Mouse (Mus musculus) heart, adult 18-20 months (tissue): ENCODE measurements around the gene Higd2a. TPM values are rescaled to one million over a fixed set of nuclear protein-coding genes. Genes with fewer than 3 reads are reported as not detected.
A peak's percentile ranks its signal among the peaks of the same experiment; 100 is the strongest.

Experiments used
- DNase-seq, 2 experiments: peaks; one replicate each; pipeline ENCODE4 v3.0.0; 2021 to 2022; ENCODE audit warnings: mixed read lengths in 1 of 2
- long read RNA-seq, 2 experiments: library from polyadenylated mRNA; stranded (forward); transcript quantifications; one replicate each; pipeline ENCODE4 v2.0.0; 2021
- total RNA-seq, 2 experiments: library from RNA; stranded (reverse); gene quantifications; 2 replicates each; pipeline ENCODE4 v1.2.3; 2021

Higd2a gene
- total RNA-seq, result 100 to 1,000 TPM; 185 to 190 TPM
- long read RNA-seq, experiment 1, transcript Higd2a-201 (2 exons, 648 nt), result major isoform, 202 of 206 reads
- long read RNA-seq, experiment 1, partial matches to known transcripts, result 0 of 206 reads
- long read RNA-seq, experiment 1, other reads (novel, unspliced or antisense), result 4 of 206 reads
- long read RNA-seq, experiment 2, transcript Higd2a-201 (2 exons, 648 nt), result major isoform, 130 of 136 reads
- long read RNA-seq, experiment 2, partial matches to known transcripts, result 0 of 136 reads
- long read RNA-seq, experiment 2, other reads (novel, unspliced or antisense), result 6 of 136 reads

- DNase-seq, result peak; percentile 98 to 99
Measured at GRCm38 (mm10) chr13:54589996-54590951, at the start of gene Higd2a, which contains the start of gene Nop16. Gene Higd2a (plus strand): TSS chr13:54590207. Gene Nop16 (minus strand): TSS chr13:54590090.

- no peak for DNase-seq
Measured at GRCm38 (mm10) chr13:54548036-54548435, 42.0 kb upstream of the Higd2a start.

- DNase-seq, result no peak
Measured at GRCm38 (mm10) chr13:54556176-54556575, 33.8 kb upstream of the Higd2a start.

- peak; percentile 70 to 73 for DNase-seq
Measured at GRCm38 (mm10) chr13:54556796-54557195, 33.2 kb upstream of the Higd2a start.

- no peak for DNase-seq
Measured at GRCm38 (mm10) chr13:54557652-54558051, 32.4 kb upstream of the Higd2a start.

- DNase-seq, result no peak
Measured at GRCm38 (mm10) chr13:54559656-54560055, 30.4 kb upstream of the Higd2a start.

- no peak for DNase-seq
Measured at GRCm38 (mm10) chr13:54560608-54561007, 29.4 kb upstream of the Higd2a start.

- no peak for DNase-seq
Measured at GRCm38 (mm10) chr13:54562562-54562961, 27.4 kb upstream of the Higd2a start.

GRCm38 (mm10) chr13:54564232-54565200 is 25.5 kb upstream of the Higd2a start:
- no peak for DNase-seq

- DNase-seq, result peak; percentile 95 to 99
Measured at GRCm38 (mm10) chr13:54565201-54565581, 24.8 kb upstream of the Higd2a start, which contains the start of gene 4833439L19Rik. Gene 4833439L19Rik (minus strand): TSS chr13:54565435.

GRCm38 (mm10) chr13:54565594-54566345 is 24.2 kb upstream of the Higd2a start:
- DNase-seq, result peak in 1 of 2 experiments; percentile 62

- no peak for DNase-seq
Measured at GRCm38 (mm10) chr13:54568380-54568779, 21.6 kb upstream of the Higd2a start.

- DNase-seq, result no peak
Measured at GRCm38 (mm10) chr13:54569282-54569681, 20.7 kb upstream of the Higd2a start.

GRCm38 (mm10) chr13:54570736-54571135 is 19.3 kb upstream of the Higd2a start:
- DNase-seq, result no peak

GRCm38 (mm10) chr13:54571637-54572036 is 18.4 kb upstream of the Higd2a start:
- DNase-seq, result no peak

GRCm38 (mm10) chr13:54572621-54573020 is 17.4 kb upstream of the Higd2a start:
- no peak for DNase-seq

- DNase-seq, result peak; percentile 85 to 87
Measured at GRCm38 (mm10) chr13:54574854-54575481, 15.0 kb upstream of the Higd2a start, which contains the start of gene Arl10. Gene Arl10 (plus strand): TSS chr13:54575015.

GRCm38 (mm10) chr13:54575489-54575888 is 14.5 kb upstream of the Higd2a start:
- no peak for DNase-seq

- DNase-seq, result peak in 1 of 2 experiments; percentile 63
Measured at GRCm38 (mm10) chr13:54577652-54578507, 12.1 kb upstream of the Higd2a start.
